In genomic region chr17:28524009-28524695, GRCm38 (mm10) we compare ENCODE assay signal across 9 mouse cellular contexts. TPM values are rescaled to one million over a fixed set of nuclear protein-coding genes. Genes with fewer than 3 reads are reported as not detected.
A peak's percentile ranks its signal among the peaks of the same experiment; 100 is the strongest.
DNase-seq lines count a peak whose midpoint lies in the region; ATAC-seq and TF ChIP-seq lines count a peak whose summit lies in the region.
"Had no signal": no experiment of that assay in that cellular context is flagged by ENCODE, and none has a peak within 500 bp of the region (broad histone marks: within the 10 kb centered on the region; RNA-seq: fewer than 3 reads in every experiment).

No protein-coding gene starts in this region.

- no peaks in the 10 kb centered on the region for H3K9me3 ChIP-seq in MEL (replicated peaks; ENCODE audit: insufficient read depth, low read length)
- H3K9me3 ChIP-seq in heart, postnatal 0 days (replicated peaks; ENCODE audit: control insufficient read depth, low read length), result no peaks in the 10 kb centered on the region
- H3K9me3 ChIP-seq in midbrain, embryonic 16.5 days (replicated peaks; ENCODE audit: control insufficient read depth, low read length, poor library complexity, severe bottlenecking), result no peaks in the 10 kb centered on the region

- no peak; a peak in 1 of 4 replicates for TF ChIP-seq EP300 in MEL (IDR thresholded peaks at IDR 0.05; ENCODE audit: low read depth in 1 of 2, low read length in 2 of 2)
- no peak for TF ChIP-seq EP300 in heart, postnatal 0 days (IDR thresholded peaks at IDR 0.05; ENCODE audit: low read depth)

- no peak for TF ChIP-seq RAD21 in MEL (IDR thresholded peaks at IDR 0.05; ENCODE audit: low read depth, low read length)

- peak overlapping the region; percentile 61 to 63 for H3K4me3 ChIP-seq in MEL (ENCODE audit: control insufficient read depth in 1 of 2, insufficient read depth in 1 of 2, low read depth in 2 of 2, low read length in 2 of 2)
- H3K4me3 ChIP-seq in heart, postnatal 0 days (ENCODE audit: low read depth, low read length), result peak overlapping the region; percentile 67; the same call in 1 of the 2 replicates
- no peak overlapping the region for H3K4me3 ChIP-seq in midbrain, embryonic 16.5 days (ENCODE audit: low read depth, low read length)

- no peak for TF ChIP-seq CTCF in MEL (IDR thresholded peaks at IDR 0.05 in 2 of 3, conservative IDR thresholded peaks at IDR 0.05 in 1 of 3; ENCODE audit: control insufficient read depth in 1 of 3, insufficient read depth in 1 of 3, low read depth in 2 of 3, low read length in 3 of 3, poor library complexity in 1 of 3, severe bottlenecking in 1 of 3)
- no peak for TF ChIP-seq CTCF in heart, postnatal 0 days (IDR thresholded peaks at IDR 0.05; ENCODE audit: low read depth)

- 86% methylated on average over 23 of the region's 23 CpGs for WGBS in heart, postnatal 0 days
- WGBS in midbrain, embryonic 16.5 days, result 88% methylated on average over 23 of the region's 23 CpGs

- H3K4me1 ChIP-seq in MEL (ENCODE audit: control insufficient read depth in 1 of 2, insufficient read depth in 2 of 2, low read length in 2 of 2), result peaks cover 8 to 29% of the 10 kb centered on the region in 2 experiments; a peak in 3 of 4 replicates
- H3K4me1 ChIP-seq in heart, postnatal 0 days (ENCODE audit: control insufficient read depth, insufficient read depth), result peaks cover 7% of the 10 kb centered on the region
- H3K4me1 ChIP-seq in midbrain, embryonic 16.5 days (ENCODE audit: control insufficient read depth, insufficient read depth, low read length), result peaks cover 11% of the 10 kb centered on the region; the same call in 1 of the 2 replicates

- peak overlapping the region; percentile 93 for H3K27ac ChIP-seq in MEL (ENCODE audit: control insufficient read depth, low read depth, low read length)
- 0 out of 2 replicates have a peak overlapping the region, but pooled peaks have one; percentile 3 for H3K27ac ChIP-seq in heart, postnatal 0 days (ENCODE audit: low read depth)
- H3K27ac ChIP-seq in midbrain, embryonic 16.5 days (ENCODE audit: low read length), result no peak overlapping the region

- H3K79me2 ChIP-seq in MEL (ENCODE audit: control insufficient read depth, insufficient read depth, low read length, poor library complexity), result peaks cover 5% of the 10 kb centered on the region; the same call in 1 of the 2 replicates

- H3K4me2 ChIP-seq in heart, postnatal 0 days (ENCODE audit: low read depth, low read length), result peak overlapping the region; percentile 98
- H3K4me2 ChIP-seq in midbrain, embryonic 16.5 days (ENCODE audit: low read length), result peak overlapping the region; percentile 91; the same call in 1 of the 2 replicates

- no peaks in the 10 kb centered on the region for H3K27me3 ChIP-seq in MEL (ENCODE audit: control insufficient read depth in 1 of 2, insufficient read depth in 2 of 2, low read length in 2 of 2)
- no peaks in the 10 kb centered on the region for H3K27me3 ChIP-seq in heart, postnatal 0 days (ENCODE audit: control insufficient read depth, insufficient read depth, low read length)
- H3K27me3 ChIP-seq in midbrain, embryonic 16.5 days (ENCODE audit: control insufficient read depth, insufficient read depth, low read depth, low read length), result peaks cover 5% of the 10 kb centered on the region; the same call in 1 of the 2 replicates

- ATAC-seq in heart, postnatal 0 days (ENCODE audit: insufficient read depth, low read depth), result no peak
- no peak for ATAC-seq in midbrain, embryonic 16.5 days
- no peak for ATAC-seq in cerebellum, adult (ENCODE audit: insufficient number of reproducible peaks, low FRiP score, low TSS enrichment)

- H3K36me3 ChIP-seq in MEL (ENCODE audit: control insufficient read depth in 1 of 2, insufficient read depth in 2 of 2, low read length in 2 of 2), result peaks cover 0 to 23% of the 10 kb centered on the region in 2 experiments; a peak in 2 of 4 replicates
- no peaks in the 10 kb centered on the region for H3K36me3 ChIP-seq in heart, postnatal 0 days (replicated peaks; ENCODE audit: control insufficient read depth, insufficient read depth, low read length)
- H3K36me3 ChIP-seq in midbrain, embryonic 16.5 days (ENCODE audit: control insufficient read depth, insufficient read depth, low read length), result no peaks in the 10 kb centered on the region

- TF ChIP-seq POLR2A in MEL (IDR thresholded peaks at IDR 0.05; ENCODE audit: control insufficient read depth in 1 of 2, insufficient read depth in 1 of 2, low read depth in 1 of 2, low read length in 2 of 2, poor library complexity in 1 of 2), result no peak; a peak in 2 of 4 replicates

- peak; percentile 25 for DNase-seq in kidney, adult 11 months
- no peak for DNase-seq in kidney, postnatal 4 days
- no peak for DNase-seq in MEL (ENCODE audit: low read depth, low spot score)
- DNase-seq in heart, postnatal 0 days (ENCODE audit: low spot score), result no peak
- DNase-seq in layer of hippocampus, adult 9-10 months (ENCODE audit: low spot score), result no peak
- DNase-seq in right cerebral cortex, postnatal 25 days, result no peak

- H3K9ac ChIP-seq in MEL (ENCODE audit: control insufficient read depth, low read depth, low read length, poor library complexity, severe bottlenecking), result peak overlapping the region; percentile 94
- H3K9ac ChIP-seq in heart, postnatal 0 days (replicated peaks; ENCODE audit: low read depth, low read length), result no peak overlapping the region
- 0 out of 2 replicates have a peak overlapping the region, but pooled peaks have one; percentile 14 for H3K9ac ChIP-seq in midbrain, embryonic 16.5 days (ENCODE audit: low read depth, low read length)

TF ChIP-seq in MEL, 35 proteins besides CTCF, POLR2A, EP300 and RAD21:
- TF ChIP-seq CHD2 (IDR thresholded peaks at IDR 0.05; ENCODE audit: low read length) (0 out of 2 replicates have a peak, but pooled peaks have one; percentile 2), ZMIZ1 (IDR thresholded peaks at IDR 0.05; ENCODE audit: low read depth, low read length) (no peak), MYC (IDR thresholded peaks at IDR 0.05; ENCODE audit: low read depth, low read length) (peak; percentile 6; the same call in 1 of the 2 replicates), MXI1 (IDR thresholded peaks at IDR 0.05; ENCODE audit: low read depth, low read length) (0 out of 2 replicates have a peak, but pooled peaks have one; percentile 1), POLR2AphosphoS2 (IDR thresholded peaks at IDR 0.05; ENCODE audit: low read length) (no peak), TBP (IDR thresholded peaks at IDR 0.05; ENCODE audit: low read depth, low read length) (no peak), TCF12 (IDR thresholded peaks at IDR 0.05; ENCODE audit: low read depth, low read length) (0 out of 2 replicates have a peak, but pooled peaks have one; percentile 17), GABPA (IDR thresholded peaks at IDR 0.05; ENCODE audit: low read depth, low read length) (peak; percentile 46; the same call in 1 of the 2 replicates), UBTF (IDR thresholded peaks at IDR 0.05; ENCODE audit: borderline replicate concordance, insufficient read depth, low read depth, low read length) (no peak), SIN3A (IDR thresholded peaks at IDR 0.05; ENCODE audit: low read length) (peak; percentile 17), TAL1 (IDR thresholded peaks at IDR 0.05; ENCODE audit: low read length) (no peak)

RNA-seq across cellular contexts. Expression of gene Armc12, which starts 6.5 kb away (rescaled TPM):
- not detected in 2 replicates for total RNA-seq in MEL (2012; rRNA removed)
- under 1 TPM in 1 of 2 experiments, not detected in 1; 0.15 TPM for polyA plus RNA-seq in MEL (2012; ENCODE audit: insufficient read depth in 1 of 2, insufficient read length in 2 of 2, low read depth in 1 of 2, low replicate concordance in 2 of 2, missing spikeins in 1 of 2)
- not detected in 2 replicates for total RNA-seq in heart, postnatal 0 days (2014; rRNA removed; ENCODE audit: low replicate concordance)
- polyA plus RNA-seq in heart, postnatal 0 days (2015; fragmentation: Nextera tagmentation; extraction: Ambion mirVana), result not detected in 2 replicates
- not detected in 2 replicates for polyA plus RNA-seq in midbrain, embryonic 16.5 days (2015; fragmentation: Nextera tagmentation; extraction: Ambion mirVana)
- polyA plus RNA-seq: large intestine, adult 2 months had no signal

RNA-seq across cellular contexts. Expression of gene Fkbp5, which starts 6.8 kb away (rescaled TPM):
- total RNA-seq in MEL (2012; rRNA removed), result 16.5 and 16.6 TPM in 2 replicates
- 100 to 1,000 TPM in 1 of 2 experiments, 10 to 100 TPM in 1; 44.3 to 184 TPM for polyA plus RNA-seq in MEL (2012; ENCODE audit: insufficient read depth in 1 of 2, insufficient read length in 2 of 2, low read depth in 1 of 2, low replicate concordance in 2 of 2, missing spikeins in 1 of 2)
- total RNA-seq in heart, postnatal 0 days (2014; rRNA removed; ENCODE audit: low replicate concordance), result 19.4 and 37.3 TPM in 2 replicates
- polyA plus RNA-seq in heart, postnatal 0 days (2015; fragmentation: Nextera tagmentation; extraction: Ambion mirVana), result 7.6 and 8.3 TPM in 2 replicates
- 36.3 and 40.5 TPM in 2 replicates for polyA plus RNA-seq in midbrain, embryonic 16.5 days (2015; fragmentation: Nextera tagmentation; extraction: Ambion mirVana)

RNA-seq across cellular contexts. Expression of gene Clpsl2, which starts 25.1 kb away (rescaled TPM):
- total RNA-seq in MEL (2012; rRNA removed), result not detected in 2 replicates
- polyA plus RNA-seq in MEL (2012; ENCODE audit: insufficient read depth in 1 of 2, insufficient read length in 2 of 2, low read depth in 1 of 2, low replicate concordance in 2 of 2, missing spikeins in 1 of 2), result not detected
- total RNA-seq in heart, postnatal 0 days (2014; rRNA removed; ENCODE audit: low replicate concordance), result not detected in 2 replicates
- polyA plus RNA-seq in heart, postnatal 0 days (2015; fragmentation: Nextera tagmentation; extraction: Ambion mirVana), result not detected in 2 replicates
- polyA plus RNA-seq in midbrain, embryonic 16.5 days (2015; fragmentation: Nextera tagmentation; extraction: Ambion mirVana), result not detected in 2 replicates
- polyA plus RNA-seq: large intestine, adult 2 months had no signal

RNA-seq across cellular contexts. Expression of gene Clps, which starts 36.4 kb away (rescaled TPM):
- not detected in 2 replicates for total RNA-seq in MEL (2012; rRNA removed)
- not detected for polyA plus RNA-seq in MEL (2012; ENCODE audit: insufficient read depth in 1 of 2, insufficient read length in 2 of 2, low read depth in 1 of 2, low replicate concordance in 2 of 2, missing spikeins in 1 of 2)
- not detected in 2 replicates for total RNA-seq in heart, postnatal 0 days (2014; rRNA removed; ENCODE audit: low replicate concordance)
- polyA plus RNA-seq in heart, postnatal 0 days (2015; fragmentation: Nextera tagmentation; extraction: Ambion mirVana), result not detected in 2 replicates
- polyA plus RNA-seq in midbrain, embryonic 16.5 days (2015; fragmentation: Nextera tagmentation; extraction: Ambion mirVana), result not detected in 2 replicates

RNA-seq across cellular contexts. Expression of gene Lhfpl5, which starts 51.3 kb away (rescaled TPM):
- total RNA-seq in MEL (2012; rRNA removed), result not detected in 2 replicates
- polyA plus RNA-seq in MEL (2012; ENCODE audit: insufficient read depth in 1 of 2, insufficient read length in 2 of 2, low read depth in 1 of 2, low replicate concordance in 2 of 2, missing spikeins in 1 of 2), result under 1 TPM in 1 of 2 experiments, not detected in 1; 0.19 TPM
- total RNA-seq in heart, postnatal 0 days (2014; rRNA removed; ENCODE audit: low replicate concordance), result not detected in 2 replicates
- polyA plus RNA-seq in heart, postnatal 0 days (2015; fragmentation: Nextera tagmentation; extraction: Ambion mirVana), result 0.07 and 0.10 TPM in 2 replicates
- 13.1 and 16.6 TPM in 2 replicates for polyA plus RNA-seq in midbrain, embryonic 16.5 days (2015; fragmentation: Nextera tagmentation; extraction: Ambion mirVana)
